Mouse (Mus musculus): Measurements from ENCODE around the gene Nrd1.

DNA sequence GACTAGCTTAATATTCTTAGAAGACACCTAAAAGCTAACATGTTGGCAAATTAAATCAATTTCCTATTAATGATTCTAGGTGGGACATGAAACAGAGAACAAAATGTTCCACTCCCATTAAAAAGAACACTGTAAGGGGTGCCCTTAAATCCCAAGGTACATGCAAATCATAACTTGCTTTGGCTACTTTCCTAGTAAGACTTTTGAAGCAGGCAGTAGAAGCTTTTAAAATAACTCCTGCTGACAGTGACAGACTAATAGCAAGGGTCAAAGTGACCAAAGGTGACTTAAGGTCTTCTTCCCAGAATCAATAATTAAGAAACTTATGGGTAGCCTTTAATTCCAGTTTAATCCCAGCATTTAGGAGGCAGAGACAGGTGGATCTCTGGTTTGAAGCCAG is 106.1 kb downstream of the Nrd1 start:
- TF ChIP-seq CTCF (IDR thresholded peaks at IDR 0.05; ENCODE audit: control insufficient read depth, insufficient read depth, low read length) = no peak
- no peak for TF ChIP-seq POLR2A (IDR thresholded peaks at IDR 0.05; ENCODE audit: borderline replicate concordance, control insufficient read depth, low read depth, low read length)
